ENCODE assay signal across 9 mouse cellular contexts in the genomic region with DNA sequence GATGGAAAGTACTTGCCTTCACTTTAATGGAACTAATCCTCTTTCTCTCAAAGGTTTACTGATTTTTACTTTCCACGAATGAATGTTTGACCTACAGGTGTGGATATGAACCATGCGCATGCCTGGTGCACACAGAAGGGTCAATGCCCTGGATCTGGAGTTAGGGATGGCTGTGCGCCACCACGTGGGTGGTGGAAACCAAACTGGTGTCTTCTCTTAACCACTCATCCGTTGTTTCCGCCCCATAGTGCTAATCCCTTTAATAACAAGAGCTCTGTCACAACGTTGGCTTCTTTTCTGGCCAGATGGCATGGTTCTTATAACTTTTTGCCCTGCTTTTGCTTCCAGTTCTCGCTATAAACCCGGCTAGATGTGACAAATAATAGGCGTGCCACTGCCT.
"Had no signal": no experiment of that assay in that cellular context is flagged by ENCODE, and none has a peak within 500 bp of the region (broad histone marks: within the 10 kb centered on the region; RNA-seq: fewer than 3 reads in every experiment).

No protein-coding gene starts in this region.

- DNase-seq: kidney, adult 18-20 months; kidney, postnatal 14 days; liver, embryonic 13.5 days; lung, adult 18-20 months; lung, postnatal 36 days; right cerebral cortex, postnatal 14 days; thymus, adult 2 months; thymus, postnatal 36 days had no signal

- ATAC-seq: midbrain, embryonic 16.5 days had no signal
